Mouse (Mus musculus): ENCODE data around the gene Timm8a2.

Timm8a2 gene

DNA sequence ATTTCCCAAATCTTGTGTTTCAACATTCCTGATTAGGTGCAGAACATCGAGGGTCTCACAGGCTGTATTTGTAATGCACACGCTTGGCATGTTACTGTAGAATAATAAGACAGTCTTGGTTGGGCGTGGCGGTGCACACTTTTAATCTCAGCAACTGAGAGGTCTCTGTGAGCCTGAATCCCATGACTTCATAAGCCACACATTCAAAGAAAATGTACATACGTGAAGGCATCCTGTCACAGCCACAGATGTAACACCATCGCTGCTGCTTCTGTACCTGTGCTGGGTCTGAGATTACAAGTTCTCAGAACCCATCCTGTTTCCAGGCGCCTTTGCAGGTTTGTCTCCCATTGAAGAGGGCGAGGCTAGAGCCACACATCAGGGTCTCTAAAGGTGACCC, 22.7 kb upstream of the Timm8a2 start:
- no peak for DNase-seq (ENCODE audit: low spot score in 2 of 2)

DNA sequence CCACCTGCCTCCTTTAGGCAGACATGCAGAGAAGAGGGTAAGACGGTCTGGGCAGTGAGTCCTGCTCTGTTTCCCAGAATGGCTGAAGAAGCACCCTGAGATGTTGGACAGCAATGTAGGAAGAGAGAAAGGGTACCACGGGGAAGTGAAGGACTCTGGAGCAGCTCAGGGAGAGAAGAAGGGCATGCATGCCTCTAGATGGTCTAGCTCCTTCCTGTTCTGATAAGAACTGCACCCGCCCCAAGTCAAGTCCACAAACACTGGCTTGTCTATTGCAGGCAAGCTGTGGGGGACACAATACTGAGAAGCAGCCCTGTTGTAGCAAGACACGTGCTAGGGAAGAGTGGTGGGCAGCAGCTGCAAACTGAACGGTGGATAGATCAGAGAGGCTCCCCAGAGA, 22.3 kb upstream of the Timm8a2 start:
- DNase-seq (ENCODE audit: low spot score in 2 of 2) = no peak

DNA sequence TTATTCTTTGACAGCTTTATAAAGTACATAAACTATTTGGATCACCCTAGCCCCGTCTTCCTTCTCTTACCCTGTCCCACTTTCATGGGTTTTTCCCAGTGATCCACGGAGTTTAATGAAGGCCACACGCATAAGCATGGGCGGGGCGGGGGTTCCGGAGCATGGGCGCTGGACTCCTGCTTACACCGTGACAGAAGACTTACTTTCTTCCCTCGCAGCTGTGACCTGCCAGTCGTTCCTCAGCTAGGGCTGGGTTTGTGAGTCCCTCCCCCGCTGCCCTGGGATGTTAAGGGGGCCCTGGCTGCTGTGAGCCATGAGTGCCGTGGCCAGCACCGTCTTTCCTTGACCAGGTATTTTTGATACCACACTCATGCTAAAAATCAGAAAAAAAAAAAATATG, 21.7 kb upstream of the Timm8a2 start:
- no peak for DNase-seq (ENCODE audit: low spot score in 2 of 2)

GRCm38 (mm10) chr14:122013417-122013951, 21.0 kb upstream of the Timm8a2 start:
- no peak for DNase-seq (ENCODE audit: low spot score in 2 of 2)

GRCm38 (mm10) chr14:122017958-122018357, 16.5 kb upstream of the Timm8a2 start:
- no peak for DNase-seq (ENCODE audit: low spot score in 2 of 2)

- DNase-seq (ENCODE audit: low spot score in 2 of 2) = no peak
Measured at GRCm38 (mm10) chr14:122019389-122019788, 15.1 kb upstream of the Timm8a2 start.

DNA sequence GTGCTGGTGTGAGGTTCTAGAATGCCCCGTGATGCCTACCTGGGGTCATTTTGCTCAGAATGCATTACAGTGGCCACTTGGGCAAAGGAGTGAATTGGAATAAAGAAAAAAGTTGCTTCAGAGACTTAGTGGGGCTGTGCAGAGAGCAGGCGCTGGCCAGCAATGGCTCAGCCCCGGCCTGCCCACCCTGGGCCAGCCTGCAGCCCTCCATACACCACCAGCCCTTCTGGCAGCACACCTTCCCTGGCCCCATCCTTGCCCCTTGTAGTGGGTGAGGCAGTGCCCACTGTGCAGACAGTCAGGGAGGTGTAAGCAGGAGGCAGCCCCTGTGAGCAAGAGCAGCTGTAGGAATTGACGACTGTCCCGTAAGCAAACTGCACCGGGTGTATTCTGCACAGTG, 13.9 kb upstream of the Timm8a2 start:
- DNase-seq (ENCODE audit: low spot score in 2 of 2) = no peak

DNA sequence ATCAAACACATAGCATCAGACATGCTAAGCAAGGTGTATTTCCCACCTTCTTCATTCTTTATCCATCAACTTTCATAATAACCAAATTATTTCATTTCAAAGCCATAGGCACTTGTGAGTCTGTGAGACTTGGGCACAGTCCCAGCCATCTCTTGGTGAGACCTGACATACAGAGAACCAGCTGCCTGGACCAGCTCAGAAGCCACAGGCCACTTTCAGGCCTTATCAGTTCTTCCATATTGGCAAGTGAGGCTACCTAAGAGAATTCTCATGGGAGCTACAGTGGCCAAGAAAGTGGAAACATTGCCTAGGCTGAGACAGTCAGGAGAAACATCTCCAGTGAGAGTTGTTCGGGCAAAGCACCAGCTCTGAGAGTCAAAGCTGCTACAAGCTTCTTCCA, 11.4 kb upstream of the Timm8a2 start:
- no peak for DNase-seq (ENCODE audit: low spot score in 2 of 2)

DNA sequence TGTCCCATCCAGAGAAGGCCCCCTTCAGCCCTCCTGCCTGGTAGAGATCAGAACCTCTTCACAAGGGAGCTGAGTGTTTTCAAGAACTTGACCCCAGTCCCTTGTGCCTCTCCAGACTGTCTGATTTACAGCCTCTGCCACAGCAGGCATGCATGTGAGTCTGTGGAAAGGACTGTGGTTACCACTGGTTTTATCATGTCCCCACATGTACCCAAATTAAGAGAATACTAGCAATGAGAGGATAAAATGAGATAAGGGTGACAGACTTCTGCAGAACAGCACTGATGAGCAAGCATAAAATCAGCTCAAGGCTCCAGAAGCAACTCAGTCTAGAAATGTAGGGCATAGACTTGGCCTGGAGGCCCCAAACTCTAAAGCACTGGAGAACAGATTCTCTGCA, 10.5 kb upstream of the Timm8a2 start:
- no peak for DNase-seq (ENCODE audit: low spot score in 2 of 2)

DNA sequence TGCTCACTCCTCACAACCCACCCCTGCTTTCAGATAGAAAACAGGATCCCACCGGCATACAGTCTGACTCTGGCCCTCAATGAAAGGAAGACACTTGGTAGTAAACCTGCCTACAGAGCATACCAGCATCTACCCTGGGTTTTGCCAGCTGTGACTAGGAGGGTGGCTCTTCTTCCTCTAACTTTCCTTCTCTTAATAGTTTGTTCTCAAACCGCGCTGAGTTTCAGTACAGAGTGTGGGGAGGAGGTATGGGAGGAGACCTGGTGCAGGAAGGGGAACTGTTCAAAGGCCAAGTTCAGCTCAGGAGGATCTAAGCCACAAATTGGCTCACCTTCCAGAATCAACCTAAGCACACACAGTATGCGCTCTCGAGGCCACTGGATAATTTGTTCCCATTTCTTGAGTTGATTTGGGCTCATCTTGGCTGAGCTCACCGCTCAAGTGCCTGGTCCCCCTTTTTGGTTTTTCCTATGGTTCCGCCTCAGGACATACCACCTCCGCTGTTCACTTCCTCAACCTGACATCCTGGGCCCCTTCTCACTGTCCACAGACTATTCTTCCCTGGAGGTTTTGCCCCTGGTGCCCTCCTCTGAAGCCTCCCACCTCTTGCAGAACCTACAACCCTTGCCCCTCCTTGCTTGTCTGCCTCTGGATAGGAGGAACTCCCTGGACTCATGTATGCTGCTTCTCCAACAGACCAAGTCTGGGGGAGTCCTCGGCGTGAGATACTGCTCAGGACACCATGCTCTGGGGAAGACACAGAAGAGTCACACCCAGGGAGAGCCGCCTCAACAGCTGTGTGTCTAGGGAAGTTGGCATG, 5.3 kb upstream of the Timm8a2 start:
- no peak for DNase-seq (ENCODE audit: low spot score in 2 of 2)

- no peak for DNase-seq (ENCODE audit: low spot score in 2 of 2)
Measured at GRCm38 (mm10) chr14:122029851-122030250, 4.6 kb upstream of the Timm8a2 start.

DNA sequence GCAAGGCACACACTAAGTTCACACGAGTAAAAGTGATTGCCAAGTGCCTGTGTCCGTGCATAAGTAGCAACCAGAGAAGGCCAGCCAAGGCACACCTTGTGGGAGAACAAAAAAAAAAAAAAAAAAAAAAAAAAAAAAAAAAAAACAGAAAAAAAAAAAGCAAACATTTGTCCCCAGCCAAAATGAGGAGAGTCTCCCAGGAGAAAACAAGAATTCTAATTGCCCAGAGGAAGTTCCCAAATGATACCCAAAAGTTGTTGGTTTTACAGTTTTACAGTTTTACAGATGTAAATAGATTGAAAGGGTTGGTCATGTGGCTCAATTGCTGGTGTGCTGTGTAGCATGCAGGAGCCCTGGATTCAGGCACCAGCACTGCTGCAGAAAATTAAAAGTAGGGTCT, 2.4 kb upstream of the Timm8a2 start:
- DNase-seq (ENCODE audit: low spot score in 2 of 2) = no peak

- DNase-seq (ENCODE audit: low spot score in 2 of 2) = no peak
Measured at GRCm38 (mm10) chr14:122035181-122035580, 707 bp downstream of the Timm8a2 start.

DNA sequence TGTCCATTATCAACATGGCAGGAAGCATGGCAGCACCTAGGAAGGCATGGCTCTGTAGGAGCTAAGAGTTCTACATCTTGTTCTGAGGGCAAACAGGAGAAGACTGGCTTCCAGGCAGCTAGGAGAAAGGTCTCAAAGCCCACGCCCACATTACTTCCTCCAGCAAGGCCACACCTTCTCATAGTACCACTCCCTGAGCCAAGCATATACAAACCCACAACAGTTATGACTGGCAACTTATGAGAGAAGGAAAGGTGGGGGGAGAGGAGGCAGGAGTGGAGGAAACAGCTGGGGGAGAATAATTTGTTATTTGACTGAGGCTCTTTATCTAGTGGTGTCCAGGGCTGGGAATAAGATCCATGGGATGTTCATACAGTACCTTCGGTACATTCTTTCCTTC, 1.4 kb downstream of the Timm8a2 start:
- DNase-seq (ENCODE audit: low spot score in 2 of 2) = no peak

DNA sequence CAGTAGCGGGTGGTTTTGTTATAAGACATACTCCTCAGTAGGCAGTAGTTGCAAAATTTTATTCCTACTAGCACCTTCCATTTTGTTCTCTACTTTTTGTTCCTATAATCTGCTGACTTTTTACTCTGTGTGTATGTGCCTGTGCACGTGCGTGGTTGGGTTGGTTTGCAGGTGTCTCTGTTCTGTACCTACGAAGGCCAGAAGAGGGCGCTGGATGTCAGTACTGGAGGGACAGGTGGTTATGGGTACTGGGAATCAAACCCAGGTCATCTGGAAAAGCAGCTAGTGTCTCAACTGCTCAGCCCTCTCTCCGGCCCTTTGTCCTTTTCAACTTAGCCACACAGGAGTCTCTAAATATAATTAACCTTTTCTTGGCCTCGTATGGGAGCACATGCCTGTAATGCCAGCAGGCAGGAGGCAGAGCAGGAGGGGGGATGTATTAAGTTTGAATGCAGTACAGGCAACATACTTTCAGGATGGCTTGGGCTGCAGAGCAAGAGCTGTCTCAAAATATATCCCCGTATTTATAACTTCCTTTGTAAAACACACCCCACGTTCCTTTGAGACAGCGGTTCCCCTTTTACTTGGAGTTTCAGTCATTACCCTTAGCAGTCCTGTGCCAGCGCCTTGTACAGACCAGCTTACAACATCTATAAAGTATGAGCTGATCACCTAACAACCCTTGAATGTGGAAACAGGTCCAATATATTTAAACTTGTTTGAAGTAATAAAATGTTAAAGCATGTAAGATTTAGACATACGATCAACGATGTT, 4.6 kb downstream of the Timm8a2 start:
- DNase-seq (ENCODE audit: low spot score in 2 of 2) = no peak

DNA sequence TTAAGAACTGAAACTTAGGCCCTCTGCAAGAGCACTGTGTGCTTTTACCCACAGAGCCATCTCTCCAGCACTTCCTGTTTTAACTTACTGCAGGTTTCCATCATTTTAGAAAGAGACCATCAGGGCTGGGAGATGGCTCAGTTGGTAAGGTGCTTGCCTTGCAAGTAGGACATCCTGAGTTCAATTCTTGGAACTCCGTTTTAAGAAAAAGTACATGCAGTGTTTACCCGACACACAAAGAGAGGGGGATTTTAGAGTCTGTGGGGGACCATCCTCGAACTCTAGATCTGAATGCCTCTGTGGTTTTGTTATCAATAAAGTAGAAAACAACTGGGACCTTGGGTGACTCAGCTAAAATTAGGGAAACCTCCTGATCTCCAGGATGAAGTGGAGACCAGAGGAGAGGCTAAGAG, 6.9 kb downstream of the Timm8a2 start:
- DNase-seq (ENCODE audit: low spot score in 2 of 2) = no peak

GRCm38 (mm10) chr14:122042142-122042694, 7.7 kb downstream of the Timm8a2 start:
- no peak for DNase-seq (ENCODE audit: low spot score in 2 of 2)

DNA sequence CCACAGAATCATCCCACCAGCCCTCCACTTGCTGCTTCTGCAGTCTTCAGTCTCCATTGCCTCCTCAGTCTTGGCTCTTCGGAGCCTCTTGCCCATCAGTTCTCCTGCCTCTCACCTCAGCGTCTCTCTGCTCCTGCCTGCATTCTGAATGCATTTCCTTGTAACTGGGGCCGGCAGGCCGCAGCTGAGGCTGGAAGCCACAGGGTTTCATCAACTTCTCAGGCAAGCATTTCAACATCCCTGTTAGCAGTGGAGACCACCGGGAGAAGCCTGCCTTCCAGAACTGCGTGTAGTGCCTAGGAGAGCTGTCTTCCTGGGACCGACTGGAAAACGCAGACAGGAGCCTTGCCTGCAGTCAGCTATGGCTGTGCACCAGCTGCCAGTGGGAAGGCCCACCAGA, 13.3 kb downstream of the Timm8a2 start:
- no peak for DNase-seq (ENCODE audit: low spot score in 2 of 2)

DNA sequence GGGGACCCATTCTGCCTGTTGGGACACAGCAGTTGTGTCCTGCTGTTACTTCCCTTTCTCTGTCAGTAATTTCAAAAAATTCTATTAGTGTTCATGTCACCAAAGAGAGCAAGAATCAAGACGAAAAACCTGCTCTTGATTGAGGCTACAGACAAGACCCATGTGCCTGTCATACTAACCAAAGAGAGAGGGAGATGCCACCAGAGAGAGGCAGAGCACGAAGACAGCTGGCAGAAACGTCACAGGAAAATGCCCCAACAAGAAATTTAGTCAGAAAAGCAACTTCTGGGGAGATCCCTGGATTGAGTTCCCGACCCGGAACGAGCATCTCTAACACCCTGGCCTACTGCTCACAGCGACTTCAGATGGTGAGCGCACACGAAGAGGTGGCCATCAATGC, 14.3 kb downstream of the Timm8a2 start:
- no peak for DNase-seq (ENCODE audit: low spot score in 2 of 2)

DNA sequence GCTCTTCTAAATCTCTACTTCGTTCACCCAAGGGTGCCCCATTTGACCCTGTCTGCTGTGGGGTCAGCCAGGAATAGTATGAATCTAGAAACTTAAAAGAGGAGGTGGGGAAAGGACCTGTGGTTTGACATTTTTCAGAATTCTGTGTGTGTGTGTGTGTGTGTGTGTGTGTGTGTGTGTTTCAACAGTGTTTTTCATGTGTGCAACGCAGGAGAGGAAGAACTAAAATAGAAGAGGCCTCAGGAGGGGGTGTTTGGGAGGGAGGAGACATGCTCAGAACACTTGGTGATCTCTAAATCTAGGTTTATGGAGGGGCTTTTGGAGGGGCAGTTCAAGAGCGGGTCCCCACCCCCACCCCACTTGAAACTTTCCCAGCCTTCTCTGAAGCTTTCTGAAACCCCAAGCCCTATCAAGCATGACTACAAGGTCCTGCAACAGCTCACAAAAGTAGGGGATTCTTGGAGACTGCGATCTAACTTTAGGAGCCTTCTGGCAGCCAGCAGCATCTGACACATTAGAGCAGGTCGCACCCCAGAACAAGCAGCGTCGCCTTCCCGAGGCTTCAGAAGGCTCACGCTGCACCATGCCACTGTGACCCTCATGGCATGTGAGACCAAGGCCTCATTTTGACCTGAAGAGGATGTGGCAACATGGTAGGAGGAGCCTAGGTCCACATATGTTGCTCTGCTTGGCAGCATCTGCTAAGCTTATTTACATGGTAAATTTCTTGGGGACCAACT, 18.6 kb downstream of the Timm8a2 start:
- DNase-seq (ENCODE audit: low spot score in 2 of 2) = no peak

DNA sequence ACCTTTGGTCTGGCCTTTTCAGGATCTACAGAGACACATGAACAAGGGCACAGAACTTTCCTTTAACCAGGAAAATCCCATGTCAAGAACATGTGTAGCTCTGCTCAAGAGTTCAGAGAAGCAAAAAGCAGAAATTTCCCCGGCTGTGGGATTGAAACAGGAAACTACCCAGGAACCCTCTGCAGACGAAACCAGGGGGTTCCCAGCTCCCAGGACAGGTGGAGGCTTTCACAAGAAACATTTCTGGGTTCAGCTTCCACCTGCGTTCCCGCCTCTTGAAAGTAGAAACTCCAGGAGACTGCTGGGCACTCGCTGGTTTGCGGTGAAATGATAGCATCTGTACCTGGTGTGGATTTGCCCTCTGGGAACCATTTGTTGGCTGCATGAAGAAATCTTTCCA, 22.4 kb downstream of the Timm8a2 start:
- DNase-seq (ENCODE audit: low spot score in 2 of 2) = no peak

- DNase-seq (ENCODE audit: low spot score in 2 of 2) = no peak
Measured at GRCm38 (mm10) chr14:122057941-122058346, 23.5 kb downstream of the Timm8a2 start.
